Mouse (Mus musculus) brain, embryonic 18.5 days (tissue): Measurements from ENCODE around the gene Efemp2.

Source experiments
- DNase-seq: peaks from one replicate; pipeline ENCODE4 v3.0.0-alpha.2; 2012; ENCODE audit warnings: low read depth, low spot score

The Efemp2 gene

DNA sequence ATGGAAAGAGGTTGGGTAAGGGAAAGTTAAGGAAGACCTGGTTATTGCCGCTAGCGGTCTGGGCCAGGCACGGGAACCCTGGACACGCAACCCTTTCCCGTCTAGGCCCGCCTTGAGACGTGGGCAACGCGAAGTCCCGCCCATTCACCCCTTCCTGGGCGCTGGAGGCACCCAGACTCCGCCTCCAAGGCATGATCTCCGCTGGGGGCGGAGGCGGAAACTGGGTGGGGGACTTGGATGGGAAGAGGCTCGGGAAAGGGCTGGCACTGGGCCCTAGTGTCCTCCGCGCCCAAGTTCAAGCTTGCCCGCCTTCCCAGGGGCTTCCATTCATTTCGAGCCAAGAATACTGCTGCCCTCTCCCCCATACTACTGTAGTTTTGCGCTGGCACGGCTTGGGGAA is at the start of gene Efemp2:
Gene Efemp2, plus strand, starts transcription at position 235 of the 400 bp plus-strand sequence.
- no peak for DNase-seq

DNA sequence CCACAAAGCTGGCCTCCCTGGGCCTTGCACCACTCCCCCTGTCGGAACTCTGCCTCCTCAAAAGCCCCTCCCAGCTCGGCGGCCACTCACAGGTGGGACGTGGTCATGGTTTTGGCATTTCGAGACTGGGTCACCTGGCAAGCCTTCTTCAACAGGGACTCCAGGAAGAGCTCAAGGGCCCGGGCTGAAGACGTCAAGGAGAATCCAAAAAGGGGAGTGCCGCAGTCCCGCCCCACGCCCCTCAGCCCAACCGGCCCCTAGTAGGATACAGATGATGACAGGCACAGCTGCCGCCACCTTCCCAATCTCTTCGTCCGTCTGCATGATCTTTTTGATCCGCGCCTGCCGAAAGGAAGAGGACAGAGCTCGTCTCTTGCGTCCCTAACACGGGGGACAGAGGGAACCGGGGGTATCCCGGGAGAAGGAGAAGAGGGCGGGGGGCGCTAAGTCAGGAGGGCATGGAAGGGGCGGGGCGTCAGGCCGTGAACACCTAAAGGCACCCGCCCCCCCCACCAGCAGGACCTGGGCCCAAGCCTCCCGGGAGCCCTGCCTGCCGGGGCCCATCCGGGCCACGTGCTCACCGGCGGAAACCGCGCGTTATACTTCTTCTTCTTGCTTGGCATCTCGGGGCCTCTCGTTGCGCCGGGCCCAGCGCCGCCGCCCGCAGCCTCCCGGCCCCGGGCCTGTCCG is 49.5 kb upstream of the Efemp2 start:
- DNase-seq, result no peak

DNA sequence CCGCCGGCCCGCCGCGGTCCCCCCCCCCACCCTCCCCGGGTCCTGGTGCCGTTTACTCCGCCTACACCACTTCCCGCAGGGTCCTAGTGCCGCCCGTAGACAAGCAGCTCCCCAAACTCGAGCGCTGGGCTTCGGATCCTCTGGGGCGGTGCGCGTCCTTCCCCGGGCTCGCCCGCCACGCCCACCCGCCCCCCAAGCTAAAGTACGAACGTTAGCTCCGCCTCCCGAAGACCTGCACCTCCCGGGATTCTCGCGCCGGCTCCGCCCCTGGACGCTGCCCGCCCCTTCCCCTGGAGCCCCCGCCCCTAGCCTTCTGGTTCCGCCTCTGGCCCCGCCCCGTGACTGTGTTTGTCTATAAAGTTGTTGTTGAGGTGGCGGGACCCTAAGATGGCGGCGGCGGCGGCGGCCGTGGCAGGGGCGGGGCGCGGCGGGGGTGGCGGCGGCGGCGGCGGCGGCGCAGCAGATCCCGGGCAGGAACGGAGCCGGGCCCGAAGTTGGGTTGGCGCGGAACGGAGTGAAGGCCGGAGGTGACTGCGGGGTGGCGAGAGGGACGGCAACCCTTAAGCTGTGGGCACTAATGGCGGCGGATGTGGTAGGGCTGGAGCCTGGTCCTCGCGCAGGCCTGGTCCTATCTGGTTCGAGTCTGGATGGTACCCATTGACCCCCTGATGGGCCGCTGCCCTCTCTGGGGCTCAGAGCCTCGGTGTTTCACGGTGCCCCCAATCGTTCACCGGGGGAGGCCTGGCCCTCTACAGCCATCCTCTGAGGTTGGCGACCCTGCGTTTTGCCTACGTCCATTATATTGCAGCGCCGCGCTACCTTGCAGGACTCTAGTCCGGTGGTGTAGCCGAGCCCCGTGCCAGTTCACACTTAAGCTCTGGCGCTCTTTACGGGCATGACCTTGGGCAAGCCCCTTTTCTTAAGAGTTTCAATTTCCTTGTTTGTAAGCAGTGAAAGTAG is 48.7 kb upstream of the Efemp2 start, which contains the start of the genes Drap1 and AI837181:
Gene Drap1, minus strand, starts transcription at position 198 of the 960 bp plus-strand sequence.
Gene AI837181, plus strand, starts transcription at position 363 of the 960 bp plus-strand sequence.
- DNase-seq, result peak; percentile 94

DNA sequence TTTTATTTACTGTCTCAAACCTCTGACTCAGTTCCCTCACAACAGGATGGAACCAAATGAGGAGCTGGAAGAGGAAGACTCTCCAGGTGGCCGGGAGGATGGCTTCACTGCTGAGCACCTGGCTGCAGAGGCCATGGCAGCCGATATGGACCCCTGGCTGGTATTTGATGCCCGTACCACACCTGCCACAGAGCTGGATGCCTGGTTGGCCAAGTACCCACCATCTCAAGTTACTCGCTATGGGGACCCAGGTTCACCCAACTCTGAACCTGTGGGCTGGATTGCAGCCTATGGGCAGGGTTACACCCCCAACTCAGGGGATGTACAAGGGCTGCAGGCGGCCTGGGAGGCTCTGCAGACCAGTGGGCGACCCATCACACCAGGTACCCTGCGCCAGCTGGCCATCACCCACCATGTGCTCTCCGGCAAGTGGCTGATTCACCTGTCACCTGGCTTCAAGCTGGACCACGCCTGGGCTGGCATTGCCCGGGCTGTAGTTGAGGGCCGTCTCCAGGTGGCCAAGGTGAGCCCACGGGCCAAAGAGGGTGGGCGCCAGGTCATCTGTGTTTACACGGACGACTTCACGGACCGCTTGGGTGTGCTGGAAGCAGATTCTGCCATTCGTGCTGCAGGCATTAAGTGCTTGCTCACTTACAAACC is 47.7 kb upstream of the Efemp2 start:
- no peak for DNase-seq

DNA sequence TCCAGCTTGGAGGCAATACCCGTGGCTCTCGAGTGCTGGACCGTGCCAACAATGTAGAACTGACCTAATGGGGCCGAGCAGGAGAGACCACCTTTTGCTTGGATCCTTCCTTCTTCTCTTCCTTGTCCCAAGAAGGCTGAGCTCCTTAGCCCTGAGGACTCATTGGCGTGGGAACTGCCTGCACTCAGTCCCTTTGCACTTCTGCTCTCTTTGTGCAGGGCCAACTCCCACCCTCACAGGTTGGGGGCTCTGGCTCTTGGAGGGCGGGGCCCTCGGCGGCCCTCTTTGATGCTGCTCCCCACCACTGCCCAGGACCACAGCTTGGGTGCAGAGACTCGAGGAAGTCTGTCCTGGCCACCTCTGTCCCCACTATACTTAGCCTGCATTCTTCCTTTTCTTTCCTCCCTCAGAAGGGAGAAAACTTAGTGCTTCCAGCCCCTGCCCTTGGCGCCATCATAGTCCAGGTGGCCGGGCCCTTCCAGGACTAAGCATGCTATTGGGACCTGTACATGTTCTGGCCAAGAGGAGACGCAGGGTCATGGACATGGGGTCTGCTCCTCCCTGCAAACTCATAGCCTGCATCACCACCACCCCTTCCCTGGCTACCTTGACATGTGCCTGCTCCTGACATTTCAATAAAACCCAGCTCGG is 47.0 kb upstream of the Efemp2 start:
- DNase-seq, result no peak

DNA sequence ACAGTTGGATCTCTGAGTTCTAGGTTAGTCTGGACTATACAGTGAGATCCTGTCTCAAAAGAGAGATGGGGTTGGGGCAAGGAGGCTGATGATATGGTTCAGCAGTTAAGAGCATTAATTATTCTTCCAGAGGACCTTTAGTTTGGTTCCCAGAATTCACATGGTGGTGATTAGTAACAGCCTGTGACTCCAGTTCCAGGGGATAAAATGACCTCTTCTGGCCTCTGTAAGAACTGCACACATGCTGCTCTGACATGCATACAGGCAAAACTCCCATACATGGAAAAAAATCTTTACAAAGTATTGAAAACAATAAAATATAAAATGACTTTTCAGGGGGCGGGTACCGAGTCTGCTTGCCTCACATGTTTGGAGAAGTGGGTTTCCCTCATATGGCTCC is 45.7 kb upstream of the Efemp2 start:
- no peak for DNase-seq

DNA sequence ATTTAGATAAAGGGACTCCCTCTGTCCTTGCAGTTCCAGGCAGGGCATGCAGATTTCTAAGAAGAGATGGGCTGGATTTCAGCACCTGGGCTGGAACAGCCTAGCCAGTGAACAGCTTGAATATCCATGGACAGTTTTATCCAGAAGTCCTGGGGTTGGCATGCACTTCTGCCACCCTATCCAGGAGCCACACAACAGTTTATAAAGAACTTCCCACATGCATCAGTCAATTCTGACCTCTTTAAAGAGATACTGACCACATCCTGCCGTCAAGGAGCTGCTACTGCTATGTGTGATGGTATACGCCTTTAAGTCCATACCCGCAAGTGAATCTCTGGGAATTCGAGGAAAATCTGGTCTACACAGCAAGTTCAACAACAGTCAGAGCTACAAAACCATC is 44.5 kb upstream of the Efemp2 start:
- no peak for DNase-seq

DNA sequence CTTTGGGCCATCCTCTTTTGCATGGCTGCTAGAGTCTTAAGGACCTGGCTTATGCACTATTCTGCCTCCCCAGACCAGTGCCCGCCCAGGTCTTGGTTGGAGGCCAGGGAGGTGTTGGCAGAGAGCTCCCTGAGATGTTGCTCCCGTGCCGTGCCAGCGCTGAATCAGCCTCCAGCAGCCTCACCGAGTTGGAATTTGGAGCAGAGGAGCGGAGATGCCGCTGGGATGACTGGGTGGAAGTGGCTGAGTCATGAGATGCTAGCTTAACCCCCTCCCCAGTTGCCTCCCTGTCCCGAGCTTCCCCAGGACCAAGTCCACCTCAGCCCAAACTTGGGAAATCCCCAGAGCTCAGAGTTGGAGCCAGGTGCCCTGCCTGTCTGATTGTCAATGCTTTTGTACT is 43.9 kb upstream of the Efemp2 start:
- DNase-seq, result no peak

DNA sequence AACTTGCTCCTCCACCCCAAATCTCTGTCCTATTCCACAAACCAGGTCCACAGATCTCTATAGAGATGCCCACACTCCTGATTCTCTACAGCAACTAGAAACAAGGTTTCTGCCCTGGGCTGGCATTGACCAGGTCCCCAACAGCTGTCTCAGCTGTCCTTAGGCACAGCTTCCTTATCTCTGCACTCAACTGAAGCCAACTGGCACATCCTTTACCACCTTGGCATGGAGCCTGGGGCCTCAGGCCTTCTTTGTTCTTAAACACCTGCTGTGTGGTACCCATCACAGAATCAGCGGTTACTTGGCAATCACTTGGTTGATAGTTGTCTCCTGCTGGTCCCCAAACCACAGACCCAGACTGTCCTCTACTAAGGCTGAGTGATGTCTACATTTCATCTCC is 43.3 kb upstream of the Efemp2 start:
- no peak for DNase-seq

DNA sequence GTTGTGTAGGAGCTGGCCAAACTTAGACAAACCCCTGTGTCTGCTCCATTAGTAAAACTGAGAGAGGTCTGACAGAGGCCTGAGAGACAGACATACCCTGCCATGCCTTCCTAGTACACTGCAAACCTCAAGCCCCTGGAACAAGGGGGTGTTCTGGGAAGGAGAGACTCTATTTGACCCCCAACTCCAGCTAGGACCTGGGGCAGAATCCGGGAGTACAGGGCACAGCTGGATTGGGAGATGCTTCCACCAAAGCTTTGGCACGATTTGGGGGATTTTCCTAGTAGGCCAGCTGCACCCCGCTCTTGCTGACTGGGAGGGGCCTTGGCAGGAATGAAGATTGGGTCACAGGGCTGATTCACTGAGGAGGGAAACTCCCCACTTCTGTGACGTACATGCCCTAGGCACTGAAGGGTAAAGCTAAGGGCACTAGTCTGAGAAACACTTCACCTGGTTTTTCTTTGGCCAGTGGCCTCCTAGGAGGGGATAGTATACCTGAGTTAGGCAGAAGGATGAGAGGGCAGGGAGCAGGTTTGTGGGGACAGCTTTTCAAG is 41.8 kb upstream of the Efemp2 start:
- DNase-seq, result no peak

DNA sequence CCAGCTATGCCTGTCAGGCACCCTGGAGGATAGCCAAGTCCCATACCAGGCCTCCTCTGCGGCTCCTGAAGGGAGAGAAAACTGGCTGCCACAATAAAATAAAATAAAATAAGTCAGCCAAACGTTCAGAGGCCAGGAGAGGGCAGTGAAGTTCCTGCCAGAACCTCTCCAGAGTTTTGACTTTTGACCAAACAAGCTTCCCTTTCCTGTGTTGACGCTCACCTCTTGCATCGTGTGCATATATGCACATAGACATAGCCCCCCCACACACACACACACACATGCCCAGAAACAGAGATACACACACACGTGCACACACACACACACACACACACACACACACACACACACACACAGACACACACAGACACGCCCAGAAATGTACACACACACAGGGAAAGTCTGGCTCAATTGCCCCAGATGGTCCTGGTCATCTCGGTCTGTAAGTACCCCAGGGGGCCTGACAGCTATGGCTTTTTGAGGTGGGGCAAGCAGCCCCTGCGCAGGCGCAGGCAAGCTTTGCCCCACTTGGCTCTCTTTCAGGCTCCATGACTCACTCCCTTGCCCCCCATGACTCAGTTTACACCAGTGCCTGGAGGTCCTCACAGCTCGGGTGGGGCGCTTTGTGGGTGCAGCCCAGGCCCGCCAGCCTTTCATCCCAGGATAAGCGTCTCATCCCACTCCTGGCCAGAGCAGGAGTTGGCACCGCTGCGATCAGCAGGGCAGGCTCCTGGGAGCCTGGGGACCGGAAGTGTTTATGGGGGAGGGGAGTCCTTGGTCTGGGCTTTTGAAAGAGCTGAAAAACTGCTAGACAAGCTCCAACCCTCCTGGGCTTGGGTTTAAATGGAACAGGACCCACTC is 40.5 kb upstream of the Efemp2 start:
- no peak for DNase-seq

DNA sequence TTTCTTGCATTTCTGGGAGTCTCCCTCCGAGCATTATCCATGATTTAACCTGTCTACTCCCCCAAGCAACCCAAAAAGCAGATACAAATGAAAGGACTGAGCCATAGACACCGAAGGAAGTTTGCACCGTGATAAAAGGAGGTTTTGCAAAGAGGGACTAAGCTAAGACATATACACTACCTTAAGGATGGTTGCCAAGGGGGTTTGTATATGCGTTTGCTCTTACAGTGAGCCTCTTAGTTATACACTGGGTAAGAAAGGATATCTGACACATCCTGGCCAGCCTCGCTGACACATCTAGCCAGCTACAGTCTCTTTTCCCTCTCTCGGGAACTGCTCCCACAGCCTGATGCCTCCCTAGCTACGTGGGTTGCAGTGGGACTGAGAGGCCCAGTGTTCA is 39.8 kb upstream of the Efemp2 start:
- no peak for DNase-seq

DNA sequence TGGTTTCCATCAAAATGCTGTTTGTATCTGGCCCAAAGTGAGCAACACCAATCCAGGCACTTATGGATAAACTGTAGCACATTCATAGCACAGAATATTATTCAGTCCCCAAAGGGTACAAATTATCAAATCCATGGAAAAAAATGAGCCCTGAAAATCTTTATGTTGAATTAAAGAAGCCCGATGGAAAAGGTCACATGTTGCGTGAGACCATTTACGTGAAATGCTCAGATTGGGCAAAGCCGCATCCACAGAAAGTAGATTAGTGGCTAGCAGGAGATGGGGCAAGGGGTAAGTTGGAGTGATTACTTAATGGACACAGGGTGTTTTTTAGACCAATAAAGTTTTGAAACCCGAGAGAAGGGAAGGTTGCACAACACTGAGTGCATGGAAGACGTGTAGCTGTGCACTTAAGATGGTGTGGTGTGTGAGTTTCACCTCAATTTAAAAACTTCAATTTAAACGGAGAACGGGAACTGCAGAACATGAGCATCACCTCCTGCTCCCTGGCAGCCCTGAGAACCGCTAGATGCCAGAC is 29.3 kb upstream of the Efemp2 start:
- DNase-seq, result no peak

DNA sequence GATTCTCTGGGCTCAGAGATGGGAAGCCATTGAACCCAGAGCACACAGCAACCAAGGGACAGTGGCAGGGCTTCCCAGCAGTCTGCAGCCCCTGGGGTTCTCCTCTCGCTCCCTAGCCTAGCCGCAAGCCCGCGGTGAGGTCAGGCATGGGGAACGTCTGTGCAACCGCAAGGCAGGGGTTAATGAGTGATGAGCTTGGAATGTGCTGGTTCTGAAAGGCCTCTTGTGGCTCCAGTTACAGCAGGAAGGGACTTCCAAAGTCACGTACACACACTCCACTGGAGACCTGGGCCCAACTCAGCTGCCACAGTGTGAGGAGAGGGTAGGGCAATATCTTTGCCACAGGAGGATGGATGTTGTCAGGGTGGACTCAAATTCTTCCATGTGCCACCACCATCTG is 28.8 kb upstream of the Efemp2 start:
- no peak for DNase-seq

DNA sequence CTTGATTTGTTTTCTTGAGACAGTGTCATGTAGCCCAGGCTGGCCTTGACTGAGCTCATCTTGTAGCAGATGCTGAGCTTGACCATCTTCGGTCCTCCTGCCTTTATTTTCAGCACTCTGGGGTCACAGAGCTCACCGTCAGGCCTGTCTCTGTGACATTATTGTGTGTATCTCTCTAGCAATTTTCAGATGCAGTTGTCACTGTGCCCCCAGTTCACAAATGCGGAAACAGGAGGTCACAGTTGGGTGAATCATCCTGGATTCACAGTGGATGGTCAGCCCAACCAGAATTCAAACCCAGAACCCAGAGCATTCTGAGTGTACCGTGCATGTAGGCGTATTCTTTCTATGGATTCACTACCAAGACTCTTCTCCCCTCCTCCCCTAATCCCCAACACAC is 28.0 kb upstream of the Efemp2 start:
- DNase-seq, result no peak

DNA sequence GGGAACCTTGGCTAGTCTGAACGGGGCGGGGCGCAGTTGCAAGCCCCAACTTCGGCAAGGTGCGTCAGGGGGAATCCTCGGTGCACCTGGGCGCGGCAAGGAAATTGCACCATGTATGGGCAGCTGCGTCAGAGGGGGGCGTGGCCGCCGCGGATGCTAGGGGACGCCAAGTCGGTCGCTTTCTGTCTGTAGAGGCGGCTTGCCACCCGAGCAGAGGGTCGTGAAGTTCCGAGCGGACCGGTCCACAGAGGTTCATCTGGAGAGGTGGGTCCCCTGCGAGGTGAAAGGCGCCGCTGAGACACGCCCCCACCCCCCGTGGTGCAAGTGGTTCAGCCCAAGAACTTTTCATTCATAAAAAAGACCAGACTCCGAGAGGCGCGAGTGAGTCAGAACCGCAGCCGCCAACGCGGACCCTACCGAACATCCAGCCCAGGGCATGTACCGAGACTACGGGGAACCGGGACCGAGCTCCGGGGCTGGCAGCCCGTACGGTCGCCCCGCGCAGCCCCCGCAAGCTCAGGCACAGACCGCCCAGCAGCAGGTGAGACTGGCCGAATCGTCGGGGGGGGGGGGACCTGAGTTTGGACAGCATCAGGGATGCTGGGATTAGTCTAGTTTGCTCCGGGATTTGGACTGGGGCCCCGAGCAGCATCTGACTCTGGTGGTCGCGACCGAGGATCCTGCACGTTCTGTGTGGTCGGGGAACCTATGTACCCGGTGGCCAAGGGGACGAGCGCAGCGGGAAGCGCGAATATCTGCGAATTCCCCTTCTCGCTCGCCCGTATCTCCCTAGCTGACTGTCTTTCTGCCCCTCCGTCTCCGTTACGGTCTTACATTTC is 26.0 kb upstream of the Efemp2 start, which contains the start of gene Fosl1:
Gene Fosl1, plus strand, starts transcription at position 33 of the 839 bp plus-strand sequence.
- DNase-seq, result no peak

DNA sequence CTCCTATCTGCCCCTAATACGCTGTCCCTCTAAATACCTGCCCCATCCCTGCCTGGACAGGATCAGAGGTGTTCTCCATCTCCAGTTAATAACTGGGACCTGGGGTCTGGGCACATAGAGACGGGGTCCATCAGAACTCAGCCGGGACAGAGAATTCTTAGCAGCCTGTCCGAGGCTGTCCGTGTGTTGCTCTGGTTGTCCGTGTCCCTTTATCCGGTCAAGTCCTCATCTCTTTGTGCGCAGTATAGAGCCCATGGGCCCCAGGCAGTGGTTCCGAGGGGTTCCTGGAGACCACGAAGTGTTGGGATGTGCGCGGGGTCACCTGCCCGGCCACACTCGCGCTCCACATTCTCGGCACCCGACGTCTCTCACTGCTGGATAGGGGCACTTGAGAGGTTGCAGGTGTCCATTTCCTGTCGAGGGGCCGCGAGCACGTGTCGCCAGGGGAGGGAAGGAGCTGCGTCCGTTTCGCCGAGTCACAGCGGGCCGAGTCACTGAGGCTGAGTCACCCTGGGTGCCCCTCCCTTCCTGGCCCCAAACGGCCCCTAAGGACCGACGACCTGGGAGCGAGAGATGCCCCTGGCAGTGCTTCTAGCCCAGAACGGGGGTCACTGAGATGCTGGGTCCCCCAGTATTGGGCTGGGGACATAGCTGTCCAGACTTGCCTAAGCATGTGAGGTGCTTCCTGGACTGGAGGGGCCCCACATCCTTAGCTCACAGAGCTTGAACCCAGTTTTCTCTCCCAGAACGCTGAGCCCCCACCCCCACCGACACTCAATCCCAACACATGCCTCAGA is 25.2 kb upstream of the Efemp2 start:
- DNase-seq, result no peak

DNA sequence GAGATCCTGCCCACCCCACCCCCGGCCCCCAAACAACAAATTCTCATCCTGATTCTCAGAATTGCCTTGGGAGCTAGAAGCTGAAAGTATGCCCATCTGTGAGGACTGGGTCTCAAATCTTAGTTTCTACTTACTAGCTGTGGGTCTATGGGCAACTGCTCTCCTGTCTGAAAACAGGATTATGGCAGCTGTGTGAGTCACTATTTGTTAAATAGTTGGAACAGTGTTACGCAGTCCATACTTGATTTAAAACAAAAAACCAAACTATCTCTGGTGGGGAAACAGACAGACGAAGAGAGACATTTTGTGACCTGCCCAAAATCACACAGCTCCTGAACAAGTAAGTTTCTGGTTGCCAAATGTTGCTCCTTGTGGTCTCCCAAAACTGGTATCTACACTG is 24.1 kb upstream of the Efemp2 start:
- no peak for DNase-seq
